Mouse (Mus musculus) limb, embryonic 14.5 days (tissue): ENCODE data around the gene Ldb3. TPM values are rescaled to one million over a fixed set of nuclear protein-coding genes. Genes with fewer than 3 reads are reported as not detected.

Source experiments
- ATAC-seq: fragments of 200-750 bp; cut with Nextera tagmentation; 2 replicates; pipeline ENCODE4 v1.8.0; 2017; ENCODE audit warnings: low read depth, moderate number of reproducible peaks, moderate TSS enrichment; ENCODE audit not compliant: low FRiP score
- DNase-seq: peaks from one replicate; pipeline ENCODE4 v3.0.0-alpha.2; 2015; ENCODE audit warnings: low spot score
- H3K27ac ChIP-seq: fragments of 300-500 bp; sonication (generic); replicated peaks from 2 replicates; pipeline ENCODE4 v1.5.1; 2014; ENCODE audit warnings: low read depth, mild to moderate bottlenecking, low read length, moderate library complexity, mixed read lengths
- H3K27me3 ChIP-seq: fragments of 300-500 bp; sonication (generic); 2 replicates; pipeline ENCODE4 v1.6.1; 2014; ENCODE audit warnings: low read length, mixed read lengths; ENCODE audit not compliant: control insufficient read depth, insufficient read depth
- H3K36me3 ChIP-seq: fragments of 300-500 bp; sonication (generic); 2 replicates; pipeline ENCODE4 v1.6.1; 2014; ENCODE audit warnings: mild to moderate bottlenecking, low read length, moderate library complexity, mixed read lengths; ENCODE audit not compliant: control insufficient read depth, insufficient read depth
- H3K4me1 ChIP-seq: fragments of 300-500 bp; sonication (generic); 2 replicates; pipeline ENCODE4 v1.6.1; 2014; ENCODE audit warnings: antibody characterized with exemption, low read length, mixed read lengths; ENCODE audit not compliant: control insufficient read depth, insufficient read depth
- H3K4me2 ChIP-seq: fragments of 300-500 bp; sonication (generic); replicated peaks from 2 replicates; pipeline ENCODE4 v1.6.1; 2014; ENCODE audit warnings: low read depth, mild to moderate bottlenecking, low read length, moderate library complexity; ENCODE audit not compliant: severe bottlenecking
- H3K4me3 ChIP-seq: fragments of 300-500 bp; sonication (generic); replicated peaks from 2 replicates; pipeline ENCODE4 v1.5.1; 2014; ENCODE audit warnings: low read length
- H3K9ac ChIP-seq: fragments of 300-500 bp; sonication (generic); 2 replicates; pipeline ENCODE4 v1.6.1; 2014; ENCODE audit warnings: mild to moderate bottlenecking, low read depth, low read length, moderate library complexity; ENCODE audit not compliant: severe bottlenecking
- H3K9me3 ChIP-seq: fragments of 300-500 bp; sonication (generic); 2 replicates; pipeline ENCODE4 v1.6.1; 2016; ENCODE audit warnings: low read length; ENCODE audit not compliant: control insufficient read depth
- POLR2A ChIP-seq: fragments of 200-500 bp; IDR thresholded peaks from 2 replicates; pipeline ENCODE4 v1.8.0; 2012; ENCODE audit warnings: inconsistent platforms, mild to moderate bottlenecking, moderate library complexity, borderline replicate concordance; ENCODE audit not compliant: insufficient read depth, insufficient read length; ENCODE audit errors: extremely low read depth
- WGBS: fragments of 180-500 bp; shearing (Covaris S2); extraction: QIAGEN DNeasy Blood & Tissue Kit; methylation state at CpG from one replicate; pipeline ENCODE4 v1.1.7; 2014; 5-methylcytosine and 5-hydroxymethylcytosine counted together
- polyA plus RNA-seq, 2 experiments: library from polyadenylated mRNA; depleted of rRNA in 1 of 2; stranded (reverse) in 1 of 2; unstranded in 1 of 2; fragments of >200 nt; fragmentation: Nextera tagmentation in 1 of 2; extraction: Ambion mirVana in 1 of 2; gene quantifications; 2 replicates each; pipeline versions ENCODE4 v1.2.1 to v1.2.3; 2012 to 2014

Gene Ldb3
- polyA plus RNA-seq, 2 experiments, result 26.6 to 37.7 TPM

DNA sequence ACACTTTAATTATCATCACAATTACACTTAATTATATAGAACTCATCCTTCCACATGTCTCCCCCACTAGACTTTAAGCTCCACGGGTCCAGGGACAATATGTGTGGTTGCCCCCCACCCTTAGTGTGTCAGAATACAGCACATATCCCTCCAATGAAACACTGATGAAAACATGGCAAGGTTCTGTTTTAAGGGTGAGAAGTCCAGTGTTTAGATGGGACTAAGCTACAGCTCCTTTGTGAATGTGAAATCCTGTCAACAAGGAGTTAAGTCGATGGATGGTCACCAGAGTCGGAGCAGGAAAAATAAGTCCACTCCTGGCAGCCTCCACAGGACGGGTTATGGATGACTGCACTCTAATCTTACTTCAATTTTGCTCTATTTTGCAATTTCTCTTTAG is 88.2 kb downstream of the Ldb3 start:
- Histone ChIP-seq H3K27ac (no peak overlapping the region), H3K27me3 (no peaks in the 10 kb centered on the region), H3K4me1 (peaks cover 39% of the 10 kb centered on the region), H3K4me3 (peak overlapping the region; percentile 94), H3K36me3 (no peaks in the 10 kb centered on the region), H3K9me3 (no peaks in the 10 kb centered on the region), H3K9ac (peak overlapping the region; percentile 100; the same call in 1 of the 2 replicates), H3K4me2 (peak overlapping the region; percentile 71)
- 7% methylated on average over 4 of the region's 4 CpGs for WGBS
- no peak for ATAC-seq
- no peak for DNase-seq
- no peak for TF ChIP-seq POLR2A

DNA sequence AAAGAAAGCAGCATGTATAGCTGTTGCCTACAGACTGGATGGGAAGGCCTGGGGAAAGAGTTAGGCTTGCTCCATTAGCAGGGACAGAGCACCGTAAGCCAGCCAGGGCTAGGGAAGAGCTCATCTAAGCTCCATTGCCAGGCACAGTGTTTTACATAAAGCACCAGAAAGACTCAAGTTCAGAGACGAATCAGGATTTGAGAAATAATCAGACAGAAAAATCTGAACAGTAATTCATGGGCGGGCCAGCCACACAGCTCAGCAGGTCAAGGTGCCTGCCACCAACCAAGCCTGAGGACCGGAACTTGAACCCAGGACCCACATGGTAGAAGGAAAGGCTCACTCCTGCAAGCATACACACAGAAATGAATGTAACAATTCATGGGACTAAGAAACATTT is 88.8 kb downstream of the Ldb3 start:
- no peaks in the 10 kb centered on the region for H3K36me3 ChIP-seq
- no peak overlapping the region for H3K27ac ChIP-seq
- ATAC-seq, result no peak
- peaks cover 36% of the 10 kb centered on the region for H3K4me1 ChIP-seq
- H3K9me3 ChIP-seq, result no peaks in the 10 kb centered on the region
- DNase-seq, result no peak
- no peak for TF ChIP-seq POLR2A
- 67% methylated on average over 4 of the region's 4 CpGs for WGBS
- peak overlapping the region; percentile 71 for H3K4me2 ChIP-seq
- no peaks in the 10 kb centered on the region for H3K27me3 ChIP-seq
- no peak overlapping the region for H3K4me3 ChIP-seq
- H3K9ac ChIP-seq, result no peak overlapping the region

DNA sequence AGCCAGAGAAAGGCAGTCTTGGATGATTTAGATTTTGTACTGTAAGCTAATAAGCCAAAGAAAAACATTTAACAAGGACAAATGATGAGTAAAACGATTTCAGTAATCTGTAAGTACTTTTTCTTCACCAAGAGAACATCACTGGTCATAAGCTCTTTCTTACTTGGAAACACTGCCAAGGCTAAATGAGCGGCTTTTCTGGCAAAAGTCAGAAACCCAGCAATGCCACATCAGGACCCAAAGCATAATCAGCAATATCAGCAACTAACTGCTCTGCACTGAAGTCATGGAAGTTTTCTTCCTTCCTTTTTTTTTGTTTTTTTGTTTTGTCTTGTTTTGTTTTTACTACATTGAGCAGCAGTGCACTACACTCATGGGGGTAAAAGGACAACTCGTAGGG is 91.1 kb downstream of the Ldb3 start:
- Histone ChIP-seq H3K4me3 (no peak overlapping the region), H3K27ac (no peak overlapping the region), H3K4me1 (peaks cover 32% of the 10 kb centered on the region), H3K9ac (no peak overlapping the region), H3K9me3 (no peaks in the 10 kb centered on the region), H3K36me3 (no peaks in the 10 kb centered on the region), H3K27me3 (no peaks in the 10 kb centered on the region), H3K4me2 (no peak overlapping the region)
- WGBS, result 66% methylated on average over 3 of the region's 3 CpGs
- ATAC-seq (no peak), DNase-seq (no peak)
- no peak for TF ChIP-seq POLR2A

DNA sequence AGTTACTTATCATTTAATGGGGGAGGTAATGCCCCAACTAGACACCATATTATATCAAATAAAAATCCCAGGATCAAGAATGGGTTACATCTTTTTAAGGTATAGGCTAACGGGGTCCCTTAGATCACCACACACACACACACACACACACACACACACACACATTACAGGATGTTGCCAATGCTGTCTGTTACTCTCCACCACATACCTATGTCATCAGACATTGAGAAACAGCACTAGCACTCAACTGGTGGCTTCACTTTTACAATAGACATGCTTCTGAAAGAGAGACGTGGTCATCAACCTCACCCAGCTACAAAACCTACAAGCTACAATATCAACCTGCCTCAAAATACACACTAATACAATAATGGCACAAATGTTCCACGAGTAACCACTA is 94.8 kb downstream of the Ldb3 start:
- H3K27me3 ChIP-seq, result no peaks in the 10 kb centered on the region
- no peak overlapping the region for H3K4me3 ChIP-seq
- no peak overlapping the region for H3K9ac ChIP-seq
- DNase-seq, result no peak
- H3K4me2 ChIP-seq, result no peak overlapping the region
- no peak for ATAC-seq
- no peaks in the 10 kb centered on the region for H3K36me3 ChIP-seq
- H3K27ac ChIP-seq, result no peak overlapping the region
- peaks cover 16% of the 10 kb centered on the region for H3K4me1 ChIP-seq
- no peaks in the 10 kb centered on the region for H3K9me3 ChIP-seq
- no peak for TF ChIP-seq POLR2A
- 90% methylated on average over 3 of the region's 3 CpGs for WGBS

DNA sequence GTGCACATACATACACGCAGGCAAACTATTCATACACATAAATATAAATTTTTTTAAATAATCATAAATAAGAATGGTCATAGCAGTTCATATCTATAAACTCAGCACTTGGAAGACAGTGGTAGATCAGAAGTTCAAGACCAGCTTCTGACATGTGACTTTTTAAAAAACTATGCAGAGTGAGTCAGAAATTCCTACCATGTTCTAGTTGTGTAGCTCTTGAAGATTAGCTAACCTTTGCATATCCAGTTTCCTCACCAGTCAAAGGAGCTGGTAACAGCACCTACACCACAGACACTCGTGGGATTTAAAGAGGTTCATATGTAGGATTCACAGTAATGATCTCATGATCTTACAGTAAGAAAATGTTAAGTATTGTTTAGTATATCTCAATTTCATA is 95.8 kb downstream of the Ldb3 start:
- WGBS, result 86% methylated on average over 2 of the region's 2 CpGs

DNA sequence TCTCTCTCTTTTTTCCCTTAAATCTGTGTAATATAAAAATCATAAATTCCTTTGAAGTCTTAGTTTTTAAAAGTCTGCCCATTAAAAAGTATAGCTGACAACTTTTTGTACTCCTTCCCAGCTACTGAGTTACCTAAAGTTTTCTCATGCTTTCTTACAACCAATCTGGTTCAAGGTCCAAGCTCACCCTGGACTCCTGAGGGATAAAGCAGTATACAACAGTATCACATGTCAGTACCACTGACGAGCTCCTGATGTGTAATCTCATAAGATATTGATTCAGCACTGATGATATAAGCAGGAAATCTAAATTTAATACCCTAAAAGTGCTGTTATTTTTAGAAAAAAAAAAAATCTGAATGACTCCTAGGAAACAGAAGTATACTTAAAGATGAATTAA is 97.5 kb downstream of the Ldb3 start:
- no peaks in the 10 kb centered on the region for H3K9me3 ChIP-seq
- TF ChIP-seq POLR2A, result no peak
- H3K4me3 ChIP-seq, result no peak overlapping the region
- peaks cover 6% of the 10 kb centered on the region for H3K4me1 ChIP-seq
- H3K9ac ChIP-seq, result no peak overlapping the region
- ATAC-seq (no peak), DNase-seq (no peak)
- H3K27ac ChIP-seq, result no peak overlapping the region
- no peaks in the 10 kb centered on the region for H3K36me3 ChIP-seq
- no peak overlapping the region for H3K4me2 ChIP-seq
- no peaks in the 10 kb centered on the region for H3K27me3 ChIP-seq
- WGBS, result 60% methylated on average over 1 of the region's 1 CpGs

More for the DNA sequence above, 95.8 kb downstream of the Ldb3 start:
- H3K9me3 ChIP-seq, result no peaks in the 10 kb centered on the region
- peaks cover 15% of the 10 kb centered on the region for H3K4me1 ChIP-seq
- H3K36me3 ChIP-seq, result no peaks in the 10 kb centered on the region
- no peak overlapping the region for H3K4me3 ChIP-seq
- H3K9ac ChIP-seq, result no peak overlapping the region
- H3K4me2 ChIP-seq, result no peak overlapping the region
- TF ChIP-seq POLR2A, result no peak
- no peaks in the 10 kb centered on the region for H3K27me3 ChIP-seq
- ATAC-seq (no peak), DNase-seq (no peak)
- no peak overlapping the region for H3K27ac ChIP-seq
